Mouse (Mus musculus): ENCODE data around the gene Nyap2. TPM values are rescaled to one million over a fixed set of nuclear protein-coding genes. Genes with fewer than 3 reads are reported as not detected.
"Not testable (repeated sequence)": the region's sequence is repeated elsewhere in the genome, so short reads cannot be mapped to it uniquely, and the experiment has no call there.

Nyap2 gene
- polyA plus RNA-seq, 1 experiment from 2014 or later: 0.31 TPM

- Histone ChIP-seq H3K27ac (no peak overlapping the region), H3K27me3 (no peaks in the 10 kb centered on the region), H3K9ac (no peak overlapping the region), H3K4me1 (no peaks in the 10 kb centered on the region), H3K4me2 (no peak overlapping the region), H3K9me3 (no peaks in the 10 kb centered on the region), H3K4me3 (no peak overlapping the region), H3K36me3 (no peaks in the 10 kb centered on the region)
- ATAC-seq (ENCODE audit: insufficient number of reproducible peaks, insufficient read depth, low FRiP score, low TSS enrichment, low read depth): no peak
- WGBS: 29% methylated on average over 4 of the region's 4 CpGs
Measured at GRCm38 (mm10) chr1:81211491-81211890, 134.7 kb downstream of the Nyap2 start.

DNA sequence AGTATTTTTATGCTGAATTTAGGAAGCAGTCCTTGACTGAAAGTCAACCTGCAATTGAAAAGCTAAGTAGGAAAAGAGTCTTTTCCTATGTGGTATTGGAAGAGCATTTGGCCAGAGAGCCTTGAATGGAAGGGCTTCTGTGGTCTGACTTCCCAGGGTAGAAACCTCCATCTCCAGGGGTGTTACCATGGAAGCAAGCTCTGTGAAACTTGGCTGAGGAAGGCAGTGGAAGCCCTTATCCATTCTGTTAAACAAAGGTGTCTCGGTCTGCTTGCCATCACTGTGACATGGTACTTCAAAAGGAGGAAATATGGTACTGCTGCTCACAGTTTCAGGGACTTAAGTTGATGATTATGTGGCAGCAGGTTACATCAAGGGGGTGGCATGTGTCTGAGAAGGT is 143.0 kb downstream of the Nyap2 start:
- no peak for ATAC-seq (ENCODE audit: insufficient number of reproducible peaks, insufficient read depth, low FRiP score, low TSS enrichment, low read depth)
- Histone ChIP-seq H3K36me3 (no peaks in the 10 kb centered on the region), H3K4me3 (no peak overlapping the region), H3K4me2 (no peak overlapping the region), H3K27ac (no peak overlapping the region), H3K27me3 (no peaks in the 10 kb centered on the region), H3K9me3 (no peaks in the 10 kb centered on the region), H3K9ac (no peak overlapping the region), H3K4me1 (no peaks in the 10 kb centered on the region)
- 75% methylated on average over 1 of the region's 1 CpGs for WGBS

DNA sequence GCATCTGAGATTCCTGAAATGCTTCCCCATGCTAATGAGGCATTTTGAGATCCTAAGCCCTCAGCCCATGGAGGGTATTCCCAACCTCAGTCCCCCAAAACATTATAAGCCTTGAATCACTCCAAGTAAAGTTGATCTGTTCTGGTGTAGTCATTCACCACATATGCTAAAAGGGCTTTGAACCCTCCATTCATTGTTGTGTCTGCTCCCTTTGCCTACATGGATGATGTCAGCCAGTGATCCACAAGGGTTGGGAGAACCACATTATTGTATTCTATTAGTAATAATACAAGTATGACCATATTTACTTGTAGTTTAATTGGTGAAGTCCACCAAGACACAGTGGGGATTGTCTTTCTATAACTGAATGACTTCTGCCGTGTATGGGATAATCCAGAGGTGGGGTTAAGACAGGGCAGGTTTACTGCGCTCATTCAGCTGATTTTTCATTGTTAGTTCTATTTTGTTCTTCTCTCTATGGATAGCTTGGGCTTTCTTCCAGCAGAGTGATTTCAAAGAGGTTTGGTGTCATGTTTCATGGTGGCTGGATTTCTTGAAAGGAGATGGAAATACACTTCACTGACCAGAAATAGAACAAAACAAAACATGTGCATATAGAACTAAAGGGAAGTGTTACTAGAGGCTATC is 155.1 kb downstream of the Nyap2 start:
- Histone ChIP-seq H3K9ac (no peak overlapping the region), H3K36me3 (no peaks in the 10 kb centered on the region), H3K27ac (no peak overlapping the region), H3K27me3 (no peaks in the 10 kb centered on the region), H3K4me3 (no peak overlapping the region), H3K9me3 (no peaks in the 10 kb centered on the region), H3K4me2 (no peak overlapping the region), H3K4me1 (no peaks in the 10 kb centered on the region)
- 47% methylated on average over 2 of the region's 2 CpGs for WGBS
- ATAC-seq (ENCODE audit: insufficient number of reproducible peaks, insufficient read depth, low FRiP score, low TSS enrichment, low read depth): no peak

GRCm38 (mm10) chr1:81232407-81232789 is 155.6 kb downstream of the Nyap2 start:
- WGBS: 71% methylated on average over 5 of the region's 5 CpGs

GRCm38 (mm10) chr1:81248447-81249205 is 171.9 kb downstream of the Nyap2 start:
- 61% methylated on average over 3 of the region's 3 CpGs for WGBS
- H3K27me3 ChIP-seq: no peaks in the 10 kb centered on the region
- H3K4me2 ChIP-seq: no peak overlapping the region
- no peak overlapping the region for H3K9ac ChIP-seq
- no peaks in the 10 kb centered on the region for H3K36me3 ChIP-seq
- ATAC-seq (ENCODE audit: insufficient number of reproducible peaks, insufficient read depth, low FRiP score, low TSS enrichment, low read depth): no peak
- H3K4me3 ChIP-seq: no peak overlapping the region
- H3K4me1 ChIP-seq: no peaks in the 10 kb centered on the region
- no peaks in the 10 kb centered on the region for H3K9me3 ChIP-seq
- H3K27ac ChIP-seq: no peak overlapping the region

More at GRCm38 (mm10) chr1:81232407-81232789, 155.6 kb downstream of the Nyap2 start:
- H3K36me3 ChIP-seq; H3K9ac ChIP-seq; ATAC-seq (ENCODE audit: insufficient number of reproducible peaks, insufficient read depth, low FRiP score, low TSS enrichment, low read depth); H3K4me1 ChIP-seq; H3K4me2 ChIP-seq; H3K27ac ChIP-seq; H3K4me3 ChIP-seq; H3K9me3 ChIP-seq; H3K27me3 ChIP-seq: not testable (repeated sequence)

- no peak for ATAC-seq (ENCODE audit: insufficient number of reproducible peaks, insufficient read depth, low FRiP score, low TSS enrichment, low read depth)
- no peak overlapping the region for H3K4me2 ChIP-seq
- 88% methylated on average over 11 of the region's 11 CpGs for WGBS
- no peaks in the 10 kb centered on the region for H3K4me1 ChIP-seq
- H3K27me3 ChIP-seq: no peaks in the 10 kb centered on the region
- H3K36me3 ChIP-seq: no peaks in the 10 kb centered on the region
- no peak overlapping the region for H3K9ac ChIP-seq
- H3K27ac ChIP-seq: no peak overlapping the region
- H3K4me3 ChIP-seq: no peak overlapping the region
- no peaks in the 10 kb centered on the region for H3K9me3 ChIP-seq
Measured at GRCm38 (mm10) chr1:81250068-81250467, 173.3 kb downstream of the Nyap2 start.

DNA sequence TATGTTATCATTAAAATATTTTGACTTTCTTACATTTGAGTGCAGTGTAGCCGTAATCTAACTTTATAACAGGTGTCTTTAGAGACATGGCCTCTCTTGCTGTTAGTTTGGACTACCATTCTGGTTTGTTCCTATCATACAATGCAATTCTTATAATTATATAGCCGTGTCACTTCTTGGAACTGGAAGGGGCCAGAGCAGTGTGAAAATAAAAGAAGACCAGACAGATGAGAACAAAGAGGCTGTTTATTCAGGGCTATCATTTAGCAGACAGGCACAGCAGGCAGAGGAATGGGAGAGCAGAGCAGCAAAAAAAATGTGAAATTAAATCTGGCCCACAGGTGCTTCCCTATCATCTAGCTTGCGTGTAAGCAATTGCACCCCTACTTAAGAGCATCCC is 189.7 kb downstream of the Nyap2 start:
- Histone ChIP-seq H3K9me3 (no peaks in the 10 kb centered on the region), H3K4me2 (no peak overlapping the region), H3K27me3 (no peaks in the 10 kb centered on the region), H3K27ac (no peak overlapping the region), H3K9ac (no peak overlapping the region), H3K4me1 (no peaks in the 10 kb centered on the region), H3K36me3 (no peaks in the 10 kb centered on the region), H3K4me3 (no peak overlapping the region)
- ATAC-seq (ENCODE audit: insufficient number of reproducible peaks, insufficient read depth, low FRiP score, low TSS enrichment, low read depth): no peak
- 61% methylated on average over 3 of the region's 3 CpGs for WGBS

GRCm38 (mm10) chr1:81280978-81281377 is 204.2 kb downstream of the Nyap2 start:
- H3K27ac ChIP-seq: no peak overlapping the region
- no peaks in the 10 kb centered on the region for H3K36me3 ChIP-seq
- no peaks in the 10 kb centered on the region for H3K4me1 ChIP-seq
- no peak overlapping the region for H3K9ac ChIP-seq
- 34% methylated on average over 9 of the region's 9 CpGs for WGBS
- H3K4me2 ChIP-seq: no peak overlapping the region
- H3K27me3 ChIP-seq: no peaks in the 10 kb centered on the region
- ATAC-seq (ENCODE audit: insufficient number of reproducible peaks, insufficient read depth, low FRiP score, low TSS enrichment, low read depth): no peak
- no peaks in the 10 kb centered on the region for H3K9me3 ChIP-seq
- no peak overlapping the region for H3K4me3 ChIP-seq

DNA sequence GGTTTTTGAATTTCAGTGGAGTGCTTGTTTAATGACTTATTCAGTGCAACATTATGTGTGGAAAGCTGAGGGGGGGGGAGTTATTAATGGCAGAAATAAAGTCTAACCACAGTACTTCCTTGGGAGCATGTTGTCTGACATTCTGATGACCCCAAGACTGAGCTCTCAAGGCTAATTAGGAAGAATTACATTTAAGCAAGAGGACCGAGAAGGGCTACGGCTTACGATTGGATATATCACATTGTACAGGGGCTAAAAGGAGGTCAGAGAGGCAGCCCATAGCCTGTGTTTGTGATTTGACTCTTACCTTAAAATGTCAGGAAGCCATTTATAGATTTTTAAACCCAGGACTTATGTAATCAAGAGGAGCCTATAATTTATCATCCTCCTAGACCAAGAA is 208.9 kb downstream of the Nyap2 start:
- 40% methylated on average over 3 of the region's 3 CpGs for WGBS
- no peak overlapping the region for H3K9ac ChIP-seq
- no peaks in the 10 kb centered on the region for H3K4me1 ChIP-seq
- H3K4me3 ChIP-seq: no peak overlapping the region
- no peaks in the 10 kb centered on the region for H3K27me3 ChIP-seq
- ATAC-seq (ENCODE audit: insufficient number of reproducible peaks, insufficient read depth, low FRiP score, low TSS enrichment, low read depth): no peak
- H3K4me2 ChIP-seq: no peak overlapping the region
- no peak overlapping the region for H3K27ac ChIP-seq
- H3K9me3 ChIP-seq: no peaks in the 10 kb centered on the region
- no peaks in the 10 kb centered on the region for H3K36me3 ChIP-seq

DNA sequence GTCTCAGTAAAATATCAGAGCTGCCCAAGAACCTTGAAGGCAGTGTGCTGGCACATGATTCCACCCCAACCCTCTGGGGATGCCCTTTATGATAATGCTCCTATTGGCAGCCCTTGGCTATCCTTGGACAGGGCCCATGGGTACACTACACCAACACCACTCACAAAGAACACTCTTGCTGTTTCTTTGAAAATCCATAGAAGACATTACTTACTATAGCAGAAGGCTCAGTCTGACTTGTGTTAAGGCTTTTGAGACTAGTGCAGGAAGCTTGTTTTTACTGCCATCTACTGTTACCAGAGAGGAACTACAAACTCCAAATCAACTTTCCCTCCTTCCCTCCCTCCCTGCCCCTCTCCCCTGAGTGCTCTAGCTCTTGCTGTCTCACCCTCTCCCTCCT is 210.3 kb downstream of the Nyap2 start:
- no peaks in the 10 kb centered on the region for H3K36me3 ChIP-seq
- H3K27me3 ChIP-seq: no peaks in the 10 kb centered on the region
- H3K4me3 ChIP-seq: no peak overlapping the region
- no peak overlapping the region for H3K27ac ChIP-seq
- no peaks in the 10 kb centered on the region for H3K9me3 ChIP-seq
- no peak overlapping the region for H3K4me2 ChIP-seq
- ATAC-seq (ENCODE audit: insufficient number of reproducible peaks, insufficient read depth, low FRiP score, low TSS enrichment, low read depth): no peak; the same call in 1 of the 2 replicates
- H3K4me1 ChIP-seq: no peaks in the 10 kb centered on the region
- H3K9ac ChIP-seq: no peak overlapping the region

DNA sequence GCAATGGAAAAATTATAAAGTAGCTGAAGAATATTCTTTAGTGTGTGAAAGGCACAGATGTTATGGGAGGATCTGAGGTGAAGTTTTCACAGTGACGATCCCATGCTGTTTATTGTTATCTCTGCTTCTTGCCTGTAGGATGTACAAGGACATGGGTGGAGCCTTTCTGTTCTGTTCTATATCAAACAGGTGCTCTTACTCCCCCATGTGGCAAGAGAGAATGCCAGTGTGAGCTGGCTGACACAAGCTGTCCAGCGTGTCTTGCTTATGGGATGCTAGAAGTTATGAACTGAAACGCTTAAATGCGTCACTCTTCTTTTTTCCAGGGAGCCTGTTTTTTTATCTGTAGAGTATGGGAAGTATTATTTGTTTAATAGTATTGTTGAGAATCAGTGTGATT is 224.0 kb downstream of the Nyap2 start:
- H3K9ac ChIP-seq: no peak overlapping the region
- no peaks in the 10 kb centered on the region for H3K9me3 ChIP-seq
- no peak for ATAC-seq (ENCODE audit: insufficient number of reproducible peaks, insufficient read depth, low FRiP score, low TSS enrichment, low read depth)
- H3K27ac ChIP-seq: no peak overlapping the region
- H3K36me3 ChIP-seq: no peaks in the 10 kb centered on the region
- 47% methylated on average over 4 of the region's 4 CpGs for WGBS
- no peak overlapping the region for H3K4me2 ChIP-seq
- H3K4me1 ChIP-seq: 0 out of 2 replicates have a peak, but pooled peaks cover 2% of the 10 kb centered on the region
- no peak overlapping the region for H3K4me3 ChIP-seq
- no peaks in the 10 kb centered on the region for H3K27me3 ChIP-seq

- H3K9me3 ChIP-seq: no peaks in the 10 kb centered on the region
- H3K4me2 ChIP-seq: no peak overlapping the region
- no peak overlapping the region for H3K4me3 ChIP-seq
- H3K36me3 ChIP-seq: no peaks in the 10 kb centered on the region
- H3K4me1 ChIP-seq: 0 out of 2 replicates have a peak, but pooled peaks cover 2% of the 10 kb centered on the region
- no peak overlapping the region for H3K27ac ChIP-seq
- ATAC-seq (ENCODE audit: insufficient number of reproducible peaks, insufficient read depth, low FRiP score, low TSS enrichment, low read depth): no peak
- WGBS: 3% methylated on average over 2 of the region's 2 CpGs
- no peaks in the 10 kb centered on the region for H3K27me3 ChIP-seq
- H3K9ac ChIP-seq: no peak overlapping the region
Measured at GRCm38 (mm10) chr1:81301661-81302060, 224.9 kb downstream of the Nyap2 start.
